Mouse (Mus musculus): ENCODE measurements around the gene Rnf135.

DNA sequence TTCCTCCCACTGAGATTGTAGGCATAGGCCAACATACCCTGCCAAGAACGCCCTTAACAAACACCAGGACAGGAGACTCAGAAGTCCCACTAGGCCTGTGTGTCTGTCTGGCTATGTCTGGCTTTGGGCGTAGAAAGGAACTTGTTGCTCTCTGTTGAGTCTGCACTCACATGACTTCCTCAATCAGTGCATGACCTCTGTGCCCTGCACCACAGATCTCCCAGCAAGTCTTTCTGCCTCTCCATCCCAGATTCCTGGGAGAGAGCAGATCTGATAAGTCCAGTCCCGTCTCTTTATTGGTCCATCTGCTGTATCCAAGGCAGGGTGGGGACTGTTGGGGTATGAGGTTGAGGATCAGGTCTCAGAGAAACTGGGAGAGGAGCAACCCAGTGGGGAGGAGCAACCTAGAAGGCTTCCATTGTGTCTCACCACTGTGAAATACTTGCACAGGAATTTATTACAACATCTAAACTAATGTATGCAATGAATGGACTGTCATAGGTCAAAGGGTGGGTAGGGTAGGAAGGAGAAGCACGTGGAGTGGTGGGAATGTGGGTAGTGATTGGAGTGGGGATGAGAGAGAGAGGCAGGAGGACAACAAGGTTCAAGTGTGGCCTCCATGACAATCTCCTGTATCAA lies 14.9 kb upstream of the Rnf135 start:
- TF ChIP-seq POLR2A (IDR thresholded peaks at IDR 0.05; ENCODE audit: low read depth, low read length) (no peak), CTCF (conservative IDR thresholded peaks at IDR 0.05; ENCODE audit: insufficient read depth, insufficient read length, low read depth, low read length) (no peak)
